Mouse (Mus musculus) limb, embryonic 14.5 days (tissue): Measurements from ENCODE around the gene Gpr63. TPM values are rescaled to one million over a fixed set of nuclear protein-coding genes. Genes with fewer than 3 reads are reported as not detected.
A peak's percentile ranks its signal among the peaks of the same experiment; 100 is the strongest.
"Not testable (repeated sequence)": the region's sequence is repeated elsewhere in the genome, so short reads cannot be mapped to it uniquely, and the experiment has no call there.

Experiments used
- ATAC-seq: fragments of 200-750 bp; cut with Nextera tagmentation; 2 replicates; pipeline ENCODE4 v1.8.0; 2017; ENCODE audit warnings: low read depth, moderate number of reproducible peaks, moderate TSS enrichment; ENCODE audit not compliant: low FRiP score
- DNase-seq: peaks from one replicate; pipeline ENCODE4 v3.0.0-alpha.2; 2015; ENCODE audit warnings: low spot score
- H3K27ac ChIP-seq: fragments of 300-500 bp; sonication (generic); replicated peaks from 2 replicates; pipeline ENCODE4 v1.5.1; 2014; ENCODE audit warnings: low read depth, mild to moderate bottlenecking, low read length, moderate library complexity, mixed read lengths
- H3K27me3 ChIP-seq: fragments of 300-500 bp; sonication (generic); 2 replicates; pipeline ENCODE4 v1.6.1; 2014; ENCODE audit warnings: low read length, mixed read lengths; ENCODE audit not compliant: control insufficient read depth, insufficient read depth
- H3K36me3 ChIP-seq: fragments of 300-500 bp; sonication (generic); 2 replicates; pipeline ENCODE4 v1.6.1; 2014; ENCODE audit warnings: mild to moderate bottlenecking, low read length, moderate library complexity, mixed read lengths; ENCODE audit not compliant: control insufficient read depth, insufficient read depth
- H3K4me1 ChIP-seq: fragments of 300-500 bp; sonication (generic); 2 replicates; pipeline ENCODE4 v1.6.1; 2014; ENCODE audit warnings: antibody characterized with exemption, low read length, mixed read lengths; ENCODE audit not compliant: control insufficient read depth, insufficient read depth
- H3K4me2 ChIP-seq: fragments of 300-500 bp; sonication (generic); replicated peaks from 2 replicates; pipeline ENCODE4 v1.6.1; 2014; ENCODE audit warnings: low read depth, mild to moderate bottlenecking, low read length, moderate library complexity; ENCODE audit not compliant: severe bottlenecking
- H3K4me3 ChIP-seq: fragments of 300-500 bp; sonication (generic); replicated peaks from 2 replicates; pipeline ENCODE4 v1.5.1; 2014; ENCODE audit warnings: low read length
- H3K9ac ChIP-seq: fragments of 300-500 bp; sonication (generic); 2 replicates; pipeline ENCODE4 v1.6.1; 2014; ENCODE audit warnings: mild to moderate bottlenecking, low read depth, low read length, moderate library complexity; ENCODE audit not compliant: severe bottlenecking
- H3K9me3 ChIP-seq: fragments of 300-500 bp; sonication (generic); 2 replicates; pipeline ENCODE4 v1.6.1; 2016; ENCODE audit warnings: low read length; ENCODE audit not compliant: control insufficient read depth
- POLR2A ChIP-seq: fragments of 200-500 bp; IDR thresholded peaks from 2 replicates; pipeline ENCODE4 v1.8.0; 2012; ENCODE audit warnings: inconsistent platforms, mild to moderate bottlenecking, moderate library complexity, borderline replicate concordance; ENCODE audit not compliant: insufficient read depth, insufficient read length; ENCODE audit errors: extremely low read depth
- WGBS: fragments of 180-500 bp; shearing (Covaris S2); extraction: QIAGEN DNeasy Blood & Tissue Kit; methylation state at CpG from one replicate; pipeline ENCODE4 v1.1.7; 2014; 5-methylcytosine and 5-hydroxymethylcytosine counted together
- polyA plus RNA-seq, 2 experiments: library from polyadenylated mRNA; depleted of rRNA in 1 of 2; stranded (reverse) in 1 of 2; unstranded in 1 of 2; fragments of >200 nt; fragmentation: Nextera tagmentation in 1 of 2; extraction: Ambion mirVana in 1 of 2; gene quantifications; 2 replicates each; pipeline versions ENCODE4 v1.2.1 to v1.2.3; 2012 to 2014

Gene Gpr63
- polyA plus RNA-seq, 2 experiments: 2.1 to 5.6 TPM

DNA sequence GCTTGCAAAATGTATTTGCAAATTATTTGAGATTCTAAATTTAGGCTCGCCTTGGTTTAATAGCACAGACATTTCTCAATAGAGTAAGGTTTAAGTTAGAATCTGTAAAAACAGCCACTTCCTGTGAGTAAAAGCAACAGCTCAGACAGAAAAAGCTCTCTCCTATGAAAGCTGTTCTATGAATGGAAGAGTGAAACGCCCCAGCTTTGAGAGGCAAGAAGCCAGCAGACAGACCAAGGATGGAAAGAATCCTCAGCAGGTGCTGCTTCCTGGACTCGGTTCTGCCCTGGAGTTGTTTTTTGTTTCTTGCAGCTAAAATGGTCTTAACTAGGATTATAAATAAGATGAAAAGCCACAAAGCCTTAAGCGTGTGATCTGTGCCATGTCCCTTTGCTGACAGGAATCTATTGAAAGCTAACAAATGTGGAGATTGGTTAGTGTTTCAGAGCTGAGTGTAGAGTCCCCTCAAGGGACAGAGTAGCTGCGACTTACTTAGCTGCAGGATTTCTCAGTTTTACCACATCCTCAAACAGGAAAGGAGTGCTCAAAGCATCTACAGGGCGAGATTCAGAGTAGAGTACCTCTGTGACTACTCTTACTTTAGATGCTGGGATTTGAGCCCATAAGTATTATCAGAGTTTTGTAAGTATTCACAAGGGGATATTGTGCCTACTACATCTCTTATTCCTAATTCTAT is 23.3 kb upstream of the Gpr63 start:
- Histone ChIP-seq H3K36me3 (no peaks in the 10 kb centered on the region), H3K9ac (no peak overlapping the region), H3K9me3 (no peaks in the 10 kb centered on the region), H3K27me3 (no peaks in the 10 kb centered on the region), H3K27ac (no peak overlapping the region), H3K4me1 (no peaks in the 10 kb centered on the region), H3K4me3 (no peak overlapping the region), H3K4me2 (no peak overlapping the region)
- ATAC-seq: no peak
- TF ChIP-seq POLR2A: no peak
- DNase-seq: no peak
- WGBS: 45% methylated on average over 6 of the region's 6 CpGs

DNA sequence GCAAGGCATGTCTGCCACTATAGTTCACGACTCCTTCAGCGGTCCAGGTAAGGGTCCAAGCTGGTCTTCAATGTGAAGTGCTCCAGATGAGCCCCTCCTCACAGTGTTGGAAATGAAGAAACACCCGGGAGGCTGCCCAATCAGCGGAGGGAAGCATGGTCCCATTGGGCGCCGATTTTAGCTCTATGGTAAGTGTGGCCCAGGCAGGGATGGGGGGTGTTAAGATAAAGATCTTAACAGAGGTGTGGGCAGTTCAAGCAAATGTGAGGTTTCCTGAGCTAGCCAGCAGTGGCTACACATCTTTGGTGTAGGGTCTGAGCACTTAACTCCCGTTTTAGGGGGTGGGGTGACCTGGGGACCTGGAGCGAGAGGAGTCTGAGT is 299 bp upstream of the Gpr63 start:
- TF ChIP-seq POLR2A: no peak
- ATAC-seq (peak; percentile 54; the same call in 1 of the 2 replicates), DNase-seq (no peak)
- Histone ChIP-seq H3K9ac (peak overlapping the region; percentile 96), H3K27ac (peak overlapping the region; percentile 94; the same call in 1 of the 2 replicates), H3K9me3 (no peaks in the 10 kb centered on the region), H3K4me1 (0 out of 2 replicates have a peak, but pooled peaks cover 6% of the 10 kb centered on the region), H3K4me3 (peak overlapping the region; percentile 72), H3K36me3 (no peaks in the 10 kb centered on the region), H3K4me2 (peak overlapping the region; percentile 67), H3K27me3 (no peaks in the 10 kb centered on the region)
- 5% methylated on average over 7 of the region's 8 CpGs for WGBS

DNA sequence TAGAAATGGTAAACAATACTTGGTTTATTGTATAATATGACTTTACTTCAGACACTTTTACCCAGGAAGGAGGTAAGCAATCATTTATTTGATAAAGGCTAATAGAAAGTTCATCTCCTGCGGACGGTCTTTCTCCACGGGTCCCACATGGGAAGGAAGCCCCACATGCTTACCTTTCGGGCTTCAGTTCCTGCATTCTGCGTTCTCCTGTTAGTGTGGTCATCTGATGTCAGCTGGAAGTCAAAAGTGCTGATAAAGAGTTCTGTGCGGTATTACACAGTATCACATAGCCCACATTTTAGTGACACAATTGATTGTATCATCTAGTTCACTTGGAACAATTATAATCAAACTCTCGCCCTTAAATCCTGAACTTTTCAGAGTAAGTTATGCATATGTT is 1.0 kb downstream of the Gpr63 start:
- ATAC-seq (no peak), DNase-seq (no peak)
- Histone ChIP-seq H3K4me1 (0 out of 2 replicates have a peak, but pooled peaks cover 6% of the 10 kb centered on the region), H3K9ac (peak overlapping the region; percentile 96), H3K36me3 (no peaks in the 10 kb centered on the region), H3K27ac (no peak overlapping the region), H3K9me3 (no peaks in the 10 kb centered on the region), H3K4me3 (peak overlapping the region; percentile 72), H3K27me3 (no peaks in the 10 kb centered on the region), H3K4me2 (peak overlapping the region; percentile 67)
- 13% methylated on average over 7 of the region's 7 CpGs for WGBS
- no peak for TF ChIP-seq POLR2A

DNA sequence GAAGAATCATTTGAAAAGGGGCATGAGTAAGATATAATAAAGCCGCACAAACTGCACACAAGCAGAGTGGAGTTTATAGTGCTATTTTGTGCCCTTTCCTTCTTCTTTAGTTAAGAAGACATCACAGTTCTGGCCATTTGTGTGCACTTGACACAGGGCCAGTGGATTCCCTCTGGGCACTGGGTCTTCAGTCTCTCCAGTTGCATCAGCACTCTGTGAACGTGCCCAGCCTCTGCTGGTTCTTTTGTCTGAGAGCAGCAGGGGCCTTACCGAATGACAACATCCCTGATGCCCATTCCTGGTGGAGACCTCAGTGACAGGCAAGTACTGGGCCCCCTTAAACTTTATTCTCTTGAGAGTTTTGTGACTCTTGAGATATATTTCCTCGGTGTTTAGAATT is 12.4 kb downstream of the Gpr63 start:
- no peak overlapping the region for H3K27ac ChIP-seq
- no peak for ATAC-seq
- H3K4me2 ChIP-seq: no peak overlapping the region
- H3K4me1 ChIP-seq: 0 out of 2 replicates have a peak, but pooled peaks cover 3% of the 10 kb centered on the region
- WGBS: 58% methylated on average over 4 of the region's 4 CpGs
- DNase-seq: no peak
- TF ChIP-seq POLR2A: no peak
- no peak overlapping the region for H3K4me3 ChIP-seq
- H3K27me3 ChIP-seq: no peaks in the 10 kb centered on the region
- no peaks in the 10 kb centered on the region for H3K9me3 ChIP-seq
- H3K36me3 ChIP-seq: no peaks in the 10 kb centered on the region
- H3K9ac ChIP-seq: no peak overlapping the region

DNA sequence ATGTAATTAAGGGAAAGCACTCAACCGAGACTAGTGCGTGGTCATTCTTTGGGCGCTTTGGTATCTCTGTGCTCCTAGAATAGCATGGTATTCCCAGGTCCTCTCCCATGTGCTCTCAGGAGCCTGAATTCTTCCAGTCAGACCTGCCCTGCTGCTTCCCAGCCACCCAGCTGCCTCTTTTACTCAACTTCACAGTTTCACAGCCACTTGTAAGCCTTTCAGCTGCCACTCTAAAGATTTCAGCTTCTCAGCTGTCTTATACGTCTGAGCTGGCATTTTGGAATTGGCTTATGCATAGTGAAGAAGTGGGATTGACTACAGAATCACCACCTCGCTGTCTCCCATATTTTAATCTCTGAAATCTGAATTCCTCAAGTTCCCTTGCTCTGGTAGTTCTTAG is 19.4 kb downstream of the Gpr63 start:
- no peak overlapping the region for H3K27ac ChIP-seq
- H3K36me3 ChIP-seq: no peaks in the 10 kb centered on the region
- DNase-seq (no peak), ATAC-seq (peak; percentile 80)
- H3K27me3 ChIP-seq: no peaks in the 10 kb centered on the region
- no peak overlapping the region for H3K4me2 ChIP-seq
- TF ChIP-seq POLR2A: no peak
- H3K9ac ChIP-seq: no peak overlapping the region
- no peak overlapping the region for H3K4me3 ChIP-seq
- H3K9me3 ChIP-seq: no peaks in the 10 kb centered on the region
- no peaks in the 10 kb centered on the region for H3K4me1 ChIP-seq
- WGBS: 93% methylated on average over 5 of the region's 5 CpGs

DNA sequence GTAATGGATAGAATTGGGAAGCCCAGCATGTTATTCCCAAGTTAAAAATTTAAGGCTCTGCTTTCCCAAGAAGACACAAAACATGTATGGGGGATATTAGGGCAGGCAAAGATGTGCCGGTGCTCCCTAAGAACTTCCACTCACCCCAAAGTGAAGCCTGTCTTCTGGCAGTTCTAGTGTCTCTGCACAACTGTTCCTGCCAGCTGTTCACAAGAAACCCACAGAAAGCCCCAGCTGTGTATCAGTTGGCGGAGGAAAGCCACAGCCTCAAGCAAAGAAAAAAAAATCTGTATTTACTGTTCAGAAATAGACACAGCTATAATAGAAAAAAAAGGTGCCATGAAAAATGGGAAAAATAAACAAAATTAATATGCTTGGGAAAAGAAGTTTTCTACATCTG is 25.3 kb downstream of the Gpr63 start:
- no peak for DNase-seq
- H3K27ac ChIP-seq: no peak overlapping the region
- no peaks in the 10 kb centered on the region for H3K36me3 ChIP-seq
- H3K4me3 ChIP-seq: no peak overlapping the region
- TF ChIP-seq POLR2A: no peak
- no peak overlapping the region for H3K9ac ChIP-seq
- ATAC-seq: no peak
- 84% methylated on average over 2 of the region's 2 CpGs for WGBS
- no peaks in the 10 kb centered on the region for H3K9me3 ChIP-seq
- no peaks in the 10 kb centered on the region for H3K27me3 ChIP-seq
- no peaks in the 10 kb centered on the region for H3K4me1 ChIP-seq
- no peak overlapping the region for H3K4me2 ChIP-seq

DNA sequence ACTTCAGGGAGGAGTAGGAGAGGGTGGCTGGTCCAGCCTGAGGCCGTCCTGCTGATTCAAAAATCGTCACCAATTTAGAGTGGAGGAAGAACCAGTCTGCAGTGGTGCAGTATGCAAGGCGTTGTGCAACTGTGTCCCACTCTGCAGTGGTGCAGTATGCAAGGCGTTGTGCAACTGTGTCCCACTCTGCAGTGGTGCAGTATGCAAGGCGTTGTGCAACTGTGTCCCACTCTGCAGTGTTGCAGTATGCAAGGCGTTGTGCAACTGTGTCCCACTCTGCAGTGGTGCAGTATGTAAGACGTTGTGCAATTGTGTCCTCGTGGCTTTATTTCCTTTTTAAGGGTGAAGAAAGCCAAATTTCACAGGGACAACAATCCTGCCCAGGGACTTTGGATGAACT is 43.1 kb downstream of the Gpr63 start:
- H3K4me2 ChIP-seq, ATAC-seq, H3K4me1 ChIP-seq, DNase-seq, H3K9me3 ChIP-seq, H3K4me3 ChIP-seq, H3K27me3 ChIP-seq, H3K27ac ChIP-seq, H3K9ac ChIP-seq: not testable (repeated sequence)
- 83% methylated on average over 8 of the region's 8 CpGs for WGBS
- H3K36me3 ChIP-seq: peaks cover 11% of the 10 kb centered on the region
